Mouse (Mus musculus) right cerebral cortex, postnatal 10 days (tissue): ENCODE data around the gene Nfib.
A peak's percentile ranks its signal among the peaks of the same experiment; 100 is the strongest.

Source experiments
- DNase-seq, 2 experiments: peaks; one replicate each; pipeline ENCODE4 v3.0.0; 2021; ENCODE audit warnings: low spot score in 2 of 2

Nfib gene

DNA sequence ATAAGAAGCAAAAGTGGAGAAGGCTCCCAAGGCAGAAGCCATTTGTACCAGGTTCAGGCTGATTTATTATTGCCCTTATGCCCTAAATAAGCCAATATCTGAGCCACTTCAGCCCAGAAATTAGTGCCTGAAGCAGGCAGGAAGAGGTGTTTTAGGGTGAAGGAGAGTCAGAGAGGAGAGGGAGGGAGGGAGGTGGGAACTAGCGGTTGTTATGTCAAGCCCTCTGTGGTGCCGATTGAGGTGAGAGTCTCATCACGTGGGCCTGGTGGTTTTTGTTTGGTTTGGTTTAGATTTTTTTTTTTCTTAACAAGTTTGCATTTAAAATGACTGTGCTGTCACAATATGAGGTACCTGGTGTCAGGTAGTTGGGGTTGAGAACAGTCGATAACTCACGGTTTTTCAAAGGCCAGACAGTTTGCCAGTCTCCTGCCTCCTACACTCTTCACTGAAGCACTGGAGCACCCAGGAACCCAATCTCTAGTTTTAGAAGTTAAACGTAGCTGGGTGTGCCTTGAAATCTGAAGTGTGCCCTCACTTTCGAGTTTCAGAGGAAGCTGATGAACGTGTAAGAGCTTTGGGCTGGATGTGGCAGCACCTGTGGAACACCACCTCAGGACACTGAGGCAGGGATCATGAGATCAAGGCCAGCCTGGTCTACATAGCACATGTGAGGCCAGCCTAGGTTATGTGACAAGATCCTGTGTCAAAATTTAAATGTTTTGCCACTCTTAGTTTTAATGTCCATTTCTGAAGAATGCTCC lies 81.1 kb downstream of the Nfib start:
- no peak for DNase-seq

DNA sequence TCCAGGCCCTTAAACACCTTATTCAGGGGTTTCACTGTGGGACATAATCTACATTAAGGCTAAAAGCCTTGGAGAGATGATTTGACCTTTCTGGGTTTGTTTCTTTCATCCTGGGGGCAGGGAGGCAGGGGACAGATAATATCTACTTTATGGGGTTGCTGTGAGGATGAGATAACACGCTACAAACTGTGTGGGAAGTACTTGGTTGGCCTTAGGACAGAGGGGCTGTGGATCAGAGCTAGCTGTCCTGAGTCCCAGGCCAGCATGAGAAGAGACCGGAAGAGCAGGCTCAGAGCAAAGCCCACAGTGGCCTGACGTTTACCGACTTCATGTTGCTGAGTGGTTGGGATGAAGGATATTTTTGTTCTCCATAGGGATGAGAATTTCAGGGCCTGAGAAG lies 81.7 kb downstream of the Nfib start:
- no peak for DNase-seq

GRCm38 (mm10) chr4:82623081-82623538 lies 82.4 kb downstream of the Nfib start:
- no peak for DNase-seq

DNA sequence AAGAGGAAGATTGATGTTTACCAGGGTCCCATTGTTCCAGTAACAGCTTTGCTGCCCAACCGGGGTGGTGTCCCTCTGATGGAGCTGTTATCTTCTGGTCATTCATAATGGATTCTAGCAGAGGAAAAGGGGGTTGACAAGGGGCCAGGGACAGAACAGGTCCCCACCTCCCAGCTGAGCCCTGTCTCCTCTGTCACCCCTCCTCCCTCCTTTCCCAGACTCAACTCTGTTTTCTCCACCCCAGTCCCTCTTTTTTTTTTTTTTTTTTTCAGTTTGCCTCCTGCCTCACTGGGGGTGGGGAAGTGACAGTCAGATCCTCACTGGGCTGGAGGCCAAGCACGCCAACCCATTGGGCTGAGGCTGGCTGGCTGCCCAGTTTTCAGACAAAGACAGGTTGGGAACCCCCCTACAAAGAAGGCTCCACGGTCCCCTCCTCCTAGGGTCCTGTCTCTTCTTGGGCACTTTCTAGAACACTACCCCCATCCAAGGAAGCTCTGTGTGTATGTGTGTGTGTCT lies 83.2 kb downstream of the Nfib start:
- DNase-seq: peak; percentile 89

DNA sequence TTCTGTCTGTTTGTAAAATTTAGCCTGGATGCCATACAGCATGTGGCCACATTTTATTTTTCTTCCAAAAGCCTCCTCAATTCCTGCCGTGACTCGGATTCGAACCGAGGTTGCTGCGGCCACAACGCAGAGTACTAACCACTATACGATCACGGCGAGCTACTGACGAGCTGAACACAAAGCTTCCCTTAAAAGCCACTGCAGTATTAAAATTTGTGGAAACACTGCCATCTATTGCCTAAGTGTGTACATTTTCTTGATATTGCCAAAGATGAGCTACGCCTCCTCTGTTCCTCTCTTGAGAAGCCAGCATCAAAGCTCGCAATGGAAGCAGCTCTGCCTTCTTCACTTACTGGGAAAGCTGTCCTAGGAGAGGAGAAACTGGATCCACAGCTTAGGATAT lies 86.0 kb downstream of the Nfib start:
- DNase-seq: peak; percentile 75 to 78

- DNase-seq: no peak
Observed at GRCm38 (mm10) chr4:82619003-82619402, 86.5 kb downstream of the Nfib start.

DNA sequence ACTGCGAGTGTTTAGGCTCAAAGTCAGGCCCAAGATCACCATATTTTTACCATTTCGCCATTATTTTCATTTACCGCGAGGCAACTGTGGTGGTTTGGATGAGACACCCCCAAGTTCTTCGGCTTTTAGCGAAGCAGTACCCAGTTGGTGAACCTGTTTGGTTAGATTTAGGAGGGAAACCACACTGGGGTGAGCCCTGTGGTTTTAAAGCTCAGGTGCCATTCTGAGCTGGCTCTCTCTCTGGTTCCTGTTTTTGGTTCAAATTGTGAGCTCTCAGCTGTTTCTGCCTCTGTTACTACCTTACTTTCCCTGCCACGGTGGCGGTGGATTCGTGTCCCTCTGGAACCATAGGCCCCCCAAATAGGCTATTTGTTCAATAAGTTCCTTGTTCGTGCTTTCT lies 88.3 kb downstream of the Nfib start:
- DNase-seq: no peak

- no peak for DNase-seq
Observed at GRCm38 (mm10) chr4:82615712-82616111, 89.8 kb downstream of the Nfib start.

DNA sequence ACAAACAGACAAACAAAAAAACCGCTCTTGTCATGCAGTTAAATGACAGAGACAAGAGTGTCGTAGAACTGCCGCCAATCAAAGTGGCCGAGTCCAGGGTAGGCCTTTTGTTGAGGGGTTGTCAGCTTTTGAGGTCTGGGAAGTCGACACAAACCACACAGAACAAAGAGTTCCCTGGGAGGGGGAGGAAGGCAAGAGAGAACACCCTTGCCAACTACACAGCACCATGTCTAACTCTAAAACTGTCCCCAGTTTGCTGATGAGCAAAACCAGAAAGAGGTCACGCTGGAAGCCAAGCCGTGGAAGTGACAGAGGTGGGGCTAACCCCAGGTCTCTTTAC lies 91.1 kb downstream of the Nfib start:
- no peak for DNase-seq

DNA sequence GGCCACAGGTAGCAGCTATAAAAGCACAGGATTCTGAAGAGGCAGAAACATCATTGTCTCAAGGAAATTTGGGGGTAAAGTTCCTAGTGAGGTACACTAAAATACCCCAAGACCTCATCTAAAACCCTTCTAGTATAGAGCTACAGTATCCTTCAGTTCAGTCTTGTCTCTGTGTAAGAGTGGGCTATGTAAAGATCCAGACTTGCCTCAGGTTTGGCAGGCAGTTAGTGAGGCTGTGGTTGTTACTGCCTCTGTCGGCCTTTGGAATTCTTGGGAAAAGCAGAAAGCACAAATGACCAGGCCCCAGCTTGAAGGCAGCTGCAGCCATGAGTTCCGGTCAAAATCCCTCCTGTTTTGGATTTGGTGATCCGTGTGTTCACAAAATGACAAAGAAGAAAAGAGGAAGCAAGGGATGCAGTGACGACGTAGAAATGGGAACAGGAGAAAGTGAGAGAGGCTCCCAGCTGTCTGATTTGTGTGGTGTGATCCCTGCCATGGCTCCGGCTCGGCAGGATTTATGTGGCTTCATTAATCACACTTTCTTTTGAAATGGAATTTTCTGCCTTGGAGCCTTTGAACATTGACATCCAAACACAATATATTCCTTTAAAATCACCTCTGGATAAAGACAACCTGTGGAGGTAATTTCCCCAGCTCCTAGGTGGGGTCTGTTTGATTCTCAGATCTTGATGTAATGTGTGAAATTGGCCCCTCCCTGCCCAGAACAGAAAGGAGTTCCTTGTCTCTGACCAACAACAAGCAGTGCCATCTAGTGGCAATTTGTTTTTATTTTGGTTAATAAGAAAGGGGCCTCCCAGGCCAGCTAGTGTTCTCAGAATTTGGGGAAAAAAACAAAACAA lies 91.7 kb downstream of the Nfib start:
- peak; percentile 58 to 61 for DNase-seq

DNA sequence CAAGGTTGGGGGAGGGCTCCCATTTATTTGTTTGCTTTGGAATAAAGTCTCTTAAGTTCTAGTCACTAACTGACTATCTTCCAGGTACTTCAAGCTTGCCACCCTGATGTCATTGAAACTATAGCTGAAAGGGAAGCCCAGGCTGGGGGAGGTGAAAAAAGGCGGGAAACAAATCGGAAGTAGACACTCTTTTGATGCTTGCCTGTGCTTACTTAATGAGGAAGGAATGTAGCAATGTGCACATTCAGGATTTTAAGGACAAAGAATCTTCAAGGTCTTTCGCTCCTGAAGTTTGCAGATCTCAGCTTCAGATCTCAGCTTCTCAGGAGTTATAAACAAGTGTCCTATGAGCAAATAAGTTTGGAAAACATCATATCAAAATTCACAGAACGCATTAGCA lies 95.9 kb downstream of the Nfib start:
- no peak for DNase-seq

DNA sequence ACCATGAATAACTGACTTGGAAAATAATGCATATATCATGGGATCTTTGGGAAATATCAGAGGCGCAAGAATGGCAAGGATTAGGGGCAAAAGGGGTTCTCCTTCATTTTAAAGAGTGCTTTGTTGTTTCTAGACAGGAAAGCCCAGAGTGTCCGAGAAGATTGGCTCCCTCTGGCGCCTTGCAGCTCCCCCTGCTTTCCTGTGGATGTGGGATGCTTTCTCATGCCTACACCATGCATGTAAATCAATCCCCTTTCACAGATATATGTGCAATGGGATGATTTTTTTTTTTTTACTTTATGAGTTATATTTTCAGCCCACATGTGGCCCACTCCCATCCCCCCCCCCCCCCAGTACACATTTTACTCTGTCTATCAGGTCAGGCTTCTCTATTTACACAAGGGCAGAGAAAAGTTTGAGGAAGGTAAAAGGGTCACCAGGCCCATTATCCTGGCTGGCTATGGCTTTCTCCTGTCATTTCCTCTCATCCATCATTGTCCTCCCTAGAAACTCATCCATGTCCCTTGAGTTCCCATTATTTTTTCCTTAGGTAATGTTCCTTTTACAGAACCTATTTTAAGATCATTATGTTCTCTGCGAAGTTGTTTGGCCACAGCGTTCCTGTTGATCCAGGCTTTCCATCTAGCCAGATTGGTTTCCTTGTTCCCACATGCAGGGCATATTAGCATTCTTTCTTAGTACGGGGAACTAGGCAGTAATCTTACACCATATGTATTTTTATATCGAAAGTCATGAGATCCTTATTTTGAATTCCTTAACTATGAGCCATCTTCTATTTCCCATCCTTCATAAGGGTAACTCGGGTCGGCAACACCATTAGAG lies 96.6 kb downstream of the Nfib start:
- DNase-seq: no peak

- no peak for DNase-seq
Observed at GRCm38 (mm10) chr4:82607266-82607665, 98.3 kb downstream of the Nfib start.

- DNase-seq: no peak
Observed at GRCm38 (mm10) chr4:82606351-82606750, 99.2 kb downstream of the Nfib start.

- DNase-seq: no peak
Observed at GRCm38 (mm10) chr4:82605034-82605784, 100.3 kb downstream of the Nfib start.

DNA sequence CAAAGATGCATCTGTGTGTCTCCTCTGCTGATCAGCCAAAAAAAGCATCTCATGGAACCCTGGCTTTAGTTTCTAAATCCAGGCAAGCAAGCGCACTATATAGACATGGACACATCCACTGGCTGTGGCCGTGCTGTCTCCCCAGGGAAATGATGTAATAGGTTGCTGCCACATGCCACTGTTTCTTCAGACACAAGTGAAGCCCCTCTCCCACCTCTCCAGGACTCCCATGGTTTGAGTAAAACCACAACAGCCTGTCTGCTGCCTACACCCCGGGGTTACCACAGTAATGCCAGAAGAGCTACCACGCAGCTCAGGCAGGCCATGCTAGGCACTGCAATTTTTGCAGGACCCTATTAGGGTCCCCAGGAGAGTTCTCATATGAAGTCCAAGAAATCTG lies 101.0 kb downstream of the Nfib start:
- DNase-seq: no peak

GRCm38 (mm10) chr4:82600636-82601035 lies 104.9 kb downstream of the Nfib start:
- no peak for DNase-seq

GRCm38 (mm10) chr4:82598436-82598835 lies 107.1 kb downstream of the Nfib start:
- DNase-seq: no peak

DNA sequence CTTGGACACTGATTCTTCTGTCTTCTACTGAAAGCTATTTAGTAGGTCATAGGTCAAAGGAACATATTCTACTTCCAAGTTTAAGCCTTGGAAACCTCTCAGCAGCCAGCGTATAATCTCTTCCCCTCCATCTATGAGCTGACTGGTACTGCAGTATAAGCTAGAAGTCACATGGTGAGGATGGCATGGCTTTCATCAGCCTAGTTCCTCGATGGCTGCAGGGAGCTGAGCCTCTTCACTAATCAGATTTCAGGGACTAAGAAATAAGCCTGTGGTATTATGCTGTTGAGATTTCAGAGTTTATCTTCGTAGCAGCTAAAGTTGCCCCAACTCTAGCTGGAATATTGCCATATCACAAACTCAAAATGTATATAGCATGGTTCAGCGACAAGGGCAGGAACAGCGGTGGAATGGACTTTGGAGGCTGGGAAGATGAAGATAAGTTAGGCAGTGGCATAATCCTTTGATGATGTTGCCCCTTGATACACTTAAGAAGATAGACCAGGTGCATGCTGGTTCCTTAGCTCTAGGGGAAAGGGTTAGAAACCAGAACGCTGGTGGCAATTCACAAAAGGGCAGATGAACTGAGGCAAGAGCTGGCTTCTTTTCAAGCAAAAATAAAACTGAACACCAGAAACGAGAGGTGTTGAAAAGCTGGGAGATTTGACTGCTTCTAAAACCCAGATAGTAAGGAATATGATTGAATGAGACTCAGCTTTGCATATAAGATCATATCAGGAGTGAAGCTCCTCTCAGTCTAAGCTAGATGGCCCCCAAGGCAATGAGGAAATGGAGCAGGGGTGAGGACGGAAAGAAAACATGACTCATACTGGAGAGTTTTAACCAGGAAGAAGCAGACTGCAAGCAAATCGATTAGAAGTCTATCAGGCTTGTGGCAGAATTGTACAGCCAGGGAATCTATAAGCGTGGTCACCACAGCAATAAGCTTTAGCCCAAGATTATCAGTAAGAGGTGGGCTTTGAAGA lies 111.6 kb downstream of the Nfib start:
- DNase-seq: no peak
